Mouse (Mus musculus): ENCODE results near the gene Klhl9. TPM values are rescaled to one million over a fixed set of nuclear protein-coding genes. Genes with fewer than 3 reads are reported as not detected.

Gene Klhl9
- polyA plus RNA-seq, 1 experiment = 11.6 TPM

GRCm38 (mm10) chr4:88683812-88684211 is 38.5 kb downstream of the Klhl9 start, which contains the start of gene Ifna2:
Gene Ifna2, minus strand, starts transcription at chr4:88683912.
- H3K27me3 ChIP-seq (ENCODE audit: control insufficient read depth, insufficient read depth, insufficient read length) = no peaks in the 10 kb centered on the region
- H3K79me2 ChIP-seq (ENCODE audit: control insufficient read depth, insufficient read depth) = no peaks in the 10 kb centered on the region
- TF ChIP-seq MYOD1 (IDR thresholded peaks at IDR 0.05; ENCODE audit: control insufficient read depth, insufficient read length, low read depth) = no peak
- TF ChIP-seq FOSL1 (IDR thresholded peaks at IDR 0.05; ENCODE audit: insufficient read depth, low read length, poor library complexity, severe bottlenecking) = no peak
- TF ChIP-seq CEBPB (IDR thresholded peaks at IDR 0.05; ENCODE audit: low read depth) = no peak
- TF ChIP-seq MAX (IDR thresholded peaks at IDR 0.05) = no peak
- TF ChIP-seq CTCF (IDR thresholded peaks at IDR 0.05; ENCODE audit: control insufficient read depth, insufficient read depth, insufficient read length) = no peak
- no peak for TF ChIP-seq USF1 (IDR thresholded peaks at IDR 0.05; ENCODE audit: low read depth)
- no peak for TF ChIP-seq MYOG (IDR thresholded peaks at IDR 0.05; ENCODE audit: control insufficient read depth, extremely low read depth, insufficient read length)
- H3K79me3 ChIP-seq (ENCODE audit: low read depth) = no peaks in the 10 kb centered on the region
- no peaks in the 10 kb centered on the region for H3K36me3 ChIP-seq (ENCODE audit: control insufficient read depth, insufficient read depth)
- no peak within 1 kb of the TSS for H3ac ChIP-seq (ENCODE audit: control insufficient read depth, insufficient read length, low read depth)
- no peak within 1 kb of the TSS for H3K4me3 ChIP-seq (ENCODE audit: insufficient read depth, poor library complexity, severe bottlenecking)

GRCm38 (mm10) chr4:88681353-88681752 is 40.9 kb downstream of the Klhl9 start:
- Histone ChIP-seq H3K4me3 (ENCODE audit: insufficient read depth, poor library complexity, severe bottlenecking) (no peak overlapping the region), H3K79me2 (ENCODE audit: control insufficient read depth, insufficient read depth) (no peaks in the 10 kb centered on the region), H3K36me3 (ENCODE audit: control insufficient read depth, insufficient read depth) (no peaks in the 10 kb centered on the region), H3ac (ENCODE audit: control insufficient read depth, insufficient read length, low read depth) (no peak overlapping the region), H3K27me3 (ENCODE audit: control insufficient read depth, insufficient read depth, insufficient read length) (no peaks in the 10 kb centered on the region), H3K79me3 (ENCODE audit: low read depth) (no peaks in the 10 kb centered on the region)
- no peak for TF ChIP-seq CTCF (IDR thresholded peaks at IDR 0.05; ENCODE audit: control insufficient read depth, insufficient read depth, insufficient read length)
- no peak for TF ChIP-seq CEBPB (IDR thresholded peaks at IDR 0.05; ENCODE audit: low read depth)
- TF ChIP-seq MYOG (IDR thresholded peaks at IDR 0.05; ENCODE audit: control insufficient read depth, extremely low read depth, insufficient read length) = no peak
- no peak for TF ChIP-seq FOSL1 (IDR thresholded peaks at IDR 0.05; ENCODE audit: insufficient read depth, low read length, poor library complexity, severe bottlenecking)
- TF ChIP-seq MAX (IDR thresholded peaks at IDR 0.05) = no peak
- TF ChIP-seq USF1 (IDR thresholded peaks at IDR 0.05; ENCODE audit: low read depth) = no peak
- TF ChIP-seq MYOD1 (IDR thresholded peaks at IDR 0.05; ENCODE audit: control insufficient read depth, insufficient read length, low read depth) = no peak

- H3K27me3 ChIP-seq (ENCODE audit: control insufficient read depth, insufficient read depth, insufficient read length) = no peaks in the 10 kb centered on the region
- no peaks in the 10 kb centered on the region for H3K36me3 ChIP-seq (ENCODE audit: control insufficient read depth, insufficient read depth)
- H3K4me3 ChIP-seq (ENCODE audit: insufficient read depth, poor library complexity, severe bottlenecking) = no peak overlapping the region
- H3K79me3 ChIP-seq (ENCODE audit: low read depth) = no peaks in the 10 kb centered on the region
- no peak for TF ChIP-seq CEBPB (IDR thresholded peaks at IDR 0.05; ENCODE audit: low read depth)
- TF ChIP-seq USF1 (IDR thresholded peaks at IDR 0.05; ENCODE audit: low read depth) = no peak
- TF ChIP-seq MYOG (IDR thresholded peaks at IDR 0.05; ENCODE audit: control insufficient read depth, extremely low read depth, insufficient read length) = no peak
- no peak for TF ChIP-seq CTCF (IDR thresholded peaks at IDR 0.05; ENCODE audit: control insufficient read depth, insufficient read depth, insufficient read length)
- TF ChIP-seq FOSL1 (IDR thresholded peaks at IDR 0.05; ENCODE audit: insufficient read depth, low read length, poor library complexity, severe bottlenecking) = no peak
- no peak for TF ChIP-seq MAX (IDR thresholded peaks at IDR 0.05)
- no peak for TF ChIP-seq MYOD1 (IDR thresholded peaks at IDR 0.05; ENCODE audit: control insufficient read depth, insufficient read length, low read depth)
- no peaks in the 10 kb centered on the region for H3K79me2 ChIP-seq (ENCODE audit: control insufficient read depth, insufficient read depth)
- no peak overlapping the region for H3ac ChIP-seq (ENCODE audit: control insufficient read depth, insufficient read length, low read depth)
These were observed 41.9 kb downstream of the Klhl9 start for GRCm38 (mm10) chr4:88680362-88680761.

- TF ChIP-seq CEBPB (IDR thresholded peaks at IDR 0.05; ENCODE audit: low read depth) (no peak), CTCF (IDR thresholded peaks at IDR 0.05; ENCODE audit: control insufficient read depth, insufficient read depth, insufficient read length) (no peak), FOSL1 (IDR thresholded peaks at IDR 0.05; ENCODE audit: insufficient read depth, low read length, poor library complexity, severe bottlenecking) (no peak), MYOG (IDR thresholded peaks at IDR 0.05; ENCODE audit: control insufficient read depth, extremely low read depth, insufficient read length) (no peak), USF1 (IDR thresholded peaks at IDR 0.05; ENCODE audit: low read depth) (no peak), MYOD1 (IDR thresholded peaks at IDR 0.05; ENCODE audit: control insufficient read depth, insufficient read length, low read depth) (no peak), MAX (IDR thresholded peaks at IDR 0.05) (no peak)
- Histone ChIP-seq H3K79me2 (ENCODE audit: control insufficient read depth, insufficient read depth) (no peaks in the 10 kb centered on the region), H3K36me3 (ENCODE audit: control insufficient read depth, insufficient read depth) (no peaks in the 10 kb centered on the region), H3K27me3 (ENCODE audit: control insufficient read depth, insufficient read depth, insufficient read length) (no peaks in the 10 kb centered on the region), H3K4me3 (ENCODE audit: insufficient read depth, poor library complexity, severe bottlenecking) (no peak within 1 kb of the TSS), H3ac (ENCODE audit: control insufficient read depth, insufficient read length, low read depth) (no peak within 1 kb of the TSS), H3K79me3 (ENCODE audit: low read depth) (no peaks in the 10 kb centered on the region)
These were observed 45.4 kb downstream of the Klhl9 start, which contains the start of gene Ifna16 for GRCm38 (mm10) chr4:88676824-88677223. Gene Ifna16, minus strand, starts transcription at chr4:88676924.

Other genes with a start within 250 kb of the Klhl9 start
- gene Ifnb1, start 199.7 kb downstream of the Klhl9 start, polyA plus RNA-seq (2012; fragmentation: generic; extraction: Trizol) = not detected
- gene Ifna15, start 164.2 kb downstream of the Klhl9 start, polyA plus RNA-seq (2012; fragmentation: generic; extraction: Trizol) = not detected
- gene Ifna14, start 150.7 kb downstream of the Klhl9 start, polyA plus RNA-seq (2012; fragmentation: generic; extraction: Trizol) = not detected
- gene Ifna9, start 130.1 kb downstream of the Klhl9 start, polyA plus RNA-seq (2012; fragmentation: generic; extraction: Trizol) = not detected
- not detected for gene Ifna12, start 119.1 kb downstream of the Klhl9 start, polyA plus RNA-seq (2012; fragmentation: generic; extraction: Trizol)
- not detected for gene C87499, start 88.1 kb downstream of the Klhl9 start, polyA plus RNA-seq (2012; fragmentation: generic; extraction: Trizol)
- gene Ifna13, start 78.0 kb downstream of the Klhl9 start, polyA plus RNA-seq (2012; fragmentation: generic; extraction: Trizol) = not detected
- gene Ifna16, start 45.5 kb downstream of the Klhl9 start, polyA plus RNA-seq (2012; fragmentation: generic; extraction: Trizol) = not detected
- gene Ifna2, start 38.6 kb downstream of the Klhl9 start, polyA plus RNA-seq (2012; fragmentation: generic; extraction: Trizol) = not detected
- not detected for gene Ifnab, start 31.1 kb downstream of the Klhl9 start, polyA plus RNA-seq (2012; fragmentation: generic; extraction: Trizol)
- gene Gm26566, start 660 bp downstream of the Klhl9 start, polyA plus RNA-seq (2012; fragmentation: generic; extraction: Trizol) = 1.9 TPM
- gene Gm13271, start 32.4 kb upstream of the Klhl9 start, polyA plus RNA-seq (2012; fragmentation: generic; extraction: Trizol) = not detected
- gene Gm13283, start 37.7 kb upstream of the Klhl9 start, polyA plus RNA-seq (2012; fragmentation: generic; extraction: Trizol) = not detected
- 1.3 TPM for gene Gm13290, start 51.4 kb upstream of the Klhl9 start, polyA plus RNA-seq (2012; fragmentation: generic; extraction: Trizol)
- not detected for gene Gm13289, start 54.5 kb upstream of the Klhl9 start, polyA plus RNA-seq (2012; fragmentation: generic; extraction: Trizol)
- not detected for gene Gm13272, start 57.4 kb upstream of the Klhl9 start, polyA plus RNA-seq (2012; fragmentation: generic; extraction: Trizol)
- gene Ifnz, start 59.7 kb upstream of the Klhl9 start, polyA plus RNA-seq (2012; fragmentation: generic; extraction: Trizol) = not detected
- gene Gm13276, start 63.2 kb upstream of the Klhl9 start, polyA plus RNA-seq (2012; fragmentation: generic; extraction: Trizol) = 0.92 TPM
- not detected for gene Gm13277, start 66.2 kb upstream of the Klhl9 start, polyA plus RNA-seq (2012; fragmentation: generic; extraction: Trizol)
- not detected for gene Gm13278, start 69.1 kb upstream of the Klhl9 start, polyA plus RNA-seq (2012; fragmentation: generic; extraction: Trizol)
- 0.42 TPM for gene Gm13275, start 72.0 kb upstream of the Klhl9 start, polyA plus RNA-seq (2012; fragmentation: generic; extraction: Trizol)
- not detected for gene Gm13279, start 74.9 kb upstream of the Klhl9 start, polyA plus RNA-seq (2012; fragmentation: generic; extraction: Trizol)
- not detected for gene Gm13285, start 77.2 kb upstream of the Klhl9 start, polyA plus RNA-seq (2012; fragmentation: generic; extraction: Trizol)
- 0.42 TPM for gene Gm13287, start 80.8 kb upstream of the Klhl9 start, polyA plus RNA-seq (2012; fragmentation: generic; extraction: Trizol)
- 0.18 TPM for gene Gm13288, start 83.1 kb upstream of the Klhl9 start, polyA plus RNA-seq (2012; fragmentation: generic; extraction: Trizol)
- not detected for gene Ifna7, start 93.8 kb upstream of the Klhl9 start, polyA plus RNA-seq (2012; fragmentation: generic; extraction: Trizol)
- gene Ifna11, start 97.5 kb upstream of the Klhl9 start, polyA plus RNA-seq (2012; fragmentation: generic; extraction: Trizol) = not detected
- not detected for gene Ifna6, start 105.0 kb upstream of the Klhl9 start, polyA plus RNA-seq (2012; fragmentation: generic; extraction: Trizol)
- not detected for gene Ifna5, start 113.1 kb upstream of the Klhl9 start, polyA plus RNA-seq (2012; fragmentation: generic; extraction: Trizol)
- gene Ifna4, start 119.4 kb upstream of the Klhl9 start, polyA plus RNA-seq (2012; fragmentation: generic; extraction: Trizol) = not detected
- gene Ifna1, start 127.6 kb upstream of the Klhl9 start, polyA plus RNA-seq (2012; fragmentation: generic; extraction: Trizol) = not detected
- not detected for gene Ifne, start 157.7 kb upstream of the Klhl9 start, polyA plus RNA-seq (2012; fragmentation: generic; extraction: Trizol)